Mouse (Mus musculus) central nervous system, embryonic 11.5 days (tissue): ENCODE results near the gene Gm6502. TPM values are rescaled to one million over a fixed set of nuclear protein-coding genes. Genes with fewer than 3 reads are reported as not detected.

Experiments
- polyA plus RNA-seq: library from polyadenylated mRNA; depleted of rRNA; stranded (reverse); fragments of >200 nt; gene quantifications from 2 replicates; pipeline ENCODE4 v1.2.3, GENCODE M21; 2012; rRNA removed

The Gm6502 gene
- not detected in 2 replicates for polyA plus RNA-seq

DNA sequence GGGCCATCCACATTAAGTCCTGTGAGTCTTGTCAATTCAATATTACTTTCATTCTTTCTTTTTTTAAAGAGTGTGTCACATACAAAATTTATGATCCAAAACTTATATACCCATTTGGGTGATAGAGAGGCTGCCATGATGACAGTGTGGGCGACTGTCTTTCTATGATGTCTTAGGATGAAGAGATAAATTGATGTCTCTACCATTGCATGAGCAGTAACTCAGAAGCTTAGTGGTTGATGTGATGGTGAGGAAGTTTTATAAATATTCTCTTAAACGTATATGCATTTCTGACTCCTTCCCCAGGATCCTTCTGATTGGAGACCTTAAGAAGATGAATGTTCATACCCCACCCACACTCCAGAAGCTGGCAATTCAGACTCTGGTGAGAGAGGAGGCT, at the start of gene Gm6502:
Gene Gm6502 (plus strand): TSS at position 301 of the 400 bp plus-strand sequence.

DNA sequence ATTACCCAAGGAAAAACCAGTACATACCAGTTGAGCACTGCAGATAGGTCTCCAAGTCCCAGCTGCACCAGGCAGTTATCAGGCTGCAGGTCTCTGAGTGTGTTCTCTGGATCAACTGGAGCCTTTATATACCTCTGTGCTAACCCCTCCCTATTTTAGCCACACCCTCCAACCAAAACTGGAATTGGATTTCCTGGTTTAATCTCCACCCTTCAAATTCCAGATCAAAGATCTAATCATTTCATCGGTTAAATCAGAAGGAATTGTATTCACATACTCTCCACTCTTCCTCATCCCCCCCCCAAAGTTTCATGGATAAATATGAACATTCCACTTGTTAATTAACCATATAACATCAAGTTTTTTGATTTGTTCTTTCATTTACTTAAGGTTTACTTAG, 7.5 kb upstream of the Gm6502 start, which contains the start of gene A430089I19Rik:
Gene A430089I19Rik (minus strand): TSS at position 101 of the 400 bp plus-strand sequence.

GRCm38 (mm10) chr5:94339449-94339848, 25.2 kb downstream of the Gm6502 start, which contains the start of gene AA792892:
Gene AA792892 (plus strand): TSS chr5:94339749.

Other genes with a start within 250 kb of the Gm6502 start
- gene BC061212, start 243.9 kb upstream of the Gm6502 start, polyA plus RNA-seq = not detected in 2 replicates
- gene Gm6351, start 238.1 kb upstream of the Gm6502 start, polyA plus RNA-seq = not detected in 2 replicates
- not detected in 2 replicates for gene Gm3106, start 96.4 kb upstream of the Gm6502 start, polyA plus RNA-seq
- 0.02 TPM in 1 of 2 replicates, not detected in the other for gene A430089I19Rik, start 7.6 kb upstream of the Gm6502 start, polyA plus RNA-seq
- gene AA792892, start 25.3 kb downstream of the Gm6502 start, polyA plus RNA-seq = not detected in 2 replicates
- not detected in 2 replicates for gene Gm7682, start 131.3 kb downstream of the Gm6502 start, polyA plus RNA-seq
- gene Gm3139, start 211.9 kb downstream of the Gm6502 start, polyA plus RNA-seq = not detected in 2 replicates